ENCODE assay signal across 7 mouse cellular contexts in genomic region chr3:96327131-96327530, GRCm38 (mm10). TPM values are rescaled to one million over a fixed set of nuclear protein-coding genes. Genes with fewer than 3 reads are reported as not detected.
DNase-seq lines count a peak whose midpoint lies in the region; ATAC-seq lines count a peak whose summit lies in the region.

No protein-coding gene starts in this region.

- ATAC-seq in megakaryocyte, adult 5-6 weeks (ENCODE audit: poor library complexity, severe bottlenecking) = no peak

- peaks cover 11% of the 10 kb centered on the region; the same call in 1 of the 2 replicates for H3K9me3 ChIP-seq in megakaryocyte, embryonic 14.5 days

- peak overlapping the region; percentile 54 for H3K4me3 ChIP-seq in megakaryocyte, embryonic 14.5 days (replicated peaks)

- no peaks in the 10 kb centered on the region for H3K36me3 ChIP-seq in megakaryocyte, embryonic 14.5 days (replicated peaks; ENCODE audit: low read length)

- peak; percentile 87 for DNase-seq in ZHBTc4 (ENCODE audit: low read depth, low spot score)
- DNase-seq in forelimb bud, embryonic 11.5 days (ENCODE audit: low read depth, low spot score) = peak; percentile 57
- peak; percentile 33 for DNase-seq in lung, postnatal 36 days
- no peak for DNase-seq in layer of hippocampus, postnatal 36 days
- DNase-seq in gastrocnemius, postnatal 10 days = no peak

- peaks cover 30% of the 10 kb centered on the region for H3K4me1 ChIP-seq in megakaryocyte, embryonic 14.5 days

- H3K27me3 ChIP-seq in megakaryocyte, embryonic 14.5 days (replicated peaks) = peaks cover 79% of the 10 kb centered on the region

RNA-seq across cellular contexts. Expression of gene Fcgr1, which starts 33.4 kb away (rescaled TPM):
- polyA plus RNA-seq in megakaryocyte, embryonic 14.5 days (2012; ENCODE audit: insufficient read depth, low replicate concordance) = 0.86 and 1.7 TPM in 2 replicates
- total RNA-seq in megakaryocyte, adult 5-6 weeks (2015) = 15.7 and 25.4 TPM in 2 replicates
- 24.5 and 27.9 TPM in 2 replicates for total RNA-seq in megakaryocyte, adult 5-6 weeks (2017)
- 1 to 10 TPM; 2.4 to 2.5 TPM for total RNA-seq in layer of hippocampus, postnatal 36 days (2021)
- total RNA-seq in gastrocnemius, postnatal 10 days (2021) = 1 to 10 TPM in 1 of 2 experiments, under 1 TPM in 1; 0.56 to 1.2 TPM

RNA-seq across cellular contexts. Expression of gene Hist2h2bb, which starts 57.6 kb away (rescaled TPM):
- 1.0 TPM in 1 of 2 replicates, not detected in the other for polyA plus RNA-seq in megakaryocyte, embryonic 14.5 days (2012; ENCODE audit: insufficient read depth, low replicate concordance)
- total RNA-seq in megakaryocyte, adult 5-6 weeks (2015) = 1,241 and 1,605 TPM in 2 replicates
- total RNA-seq in megakaryocyte, adult 5-6 weeks (2017) = 11,779 and 12,958 TPM in 2 replicates
- 100 to 1,000 TPM; 120 TPM for total RNA-seq in layer of hippocampus, postnatal 36 days (2021)
- 100 to 1,000 TPM; 371 to 420 TPM for total RNA-seq in gastrocnemius, postnatal 10 days (2021)

RNA-seq across cellular contexts. Expression of gene Hist2h3b, which starts 58.7 kb away (rescaled TPM):
- polyA plus RNA-seq in megakaryocyte, embryonic 14.5 days (2012; ENCODE audit: insufficient read depth, low replicate concordance) = 84.7 and 122 TPM in 2 replicates
- 1,096 and 1,674 TPM in 2 replicates for total RNA-seq in megakaryocyte, adult 5-6 weeks (2015)
- 491 and 548 TPM in 2 replicates for total RNA-seq in megakaryocyte, adult 5-6 weeks (2017)
- 10 to 100 TPM; 42.9 to 45.4 TPM for total RNA-seq in layer of hippocampus, postnatal 36 days (2021)
- 100 to 1,000 TPM; 371 to 396 TPM for total RNA-seq in gastrocnemius, postnatal 10 days (2021)

Comparison
In these comparisons a context has a peak if more than half of its experiments do, and no peak if none do; other contexts are left out.
1. DNase-seq: peak in ZHBTc4 (single experiment), forelimb bud, embryonic 11.5 days (single experiment) and lung, postnatal 36 days (single experiment); none in layer of hippocampus, postnatal 36 days (0 of 2) and gastrocnemius, postnatal 10 days (single experiment).
2. RNA of gene Fcgr1, which starts 33.4 kb away (total RNA-seq): 15.7 to 27.9 TPM in megakaryocyte, adult 5-6 weeks; 2.4 to 2.5 TPM in layer of hippocampus, postnatal 36 days and 0.56 to 1.2 TPM in gastrocnemius, postnatal 10 days; every median in the first group is over 4 times any median in the second.
3. RNA of gene Hist2h3b, which starts 58.7 kb away (total RNA-seq): 491 to 1,674 TPM in megakaryocyte, adult 5-6 weeks and 371 to 396 TPM in gastrocnemius, postnatal 10 days; 42.9 to 45.4 TPM in layer of hippocampus, postnatal 36 days; every median in the first group is over 4 times any median in the second.